Mouse (Mus musculus) myocyte (in vitro differentiated cells): ENCODE results near the gene Elp5. TPM values are rescaled to one million over a fixed set of nuclear protein-coding genes. Genes with fewer than 3 reads are reported as not detected.

Source experiments
- H3K27me3 ChIP-seq: one replicate; pipeline ENCODE4 v1.6.1; 2011; ENCODE audit not compliant: control insufficient read depth, insufficient read depth, insufficient read length
- H3K36me3 ChIP-seq: one replicate; pipeline ENCODE4 v1.6.1; 2011; ENCODE audit not compliant: control insufficient read depth, insufficient read depth
- H3K4me2 ChIP-seq: one replicate; pipeline ENCODE4 v1.6.1; 2011; ENCODE audit warnings: low read depth, control low read depth
- H3K4me3 ChIP-seq: one replicate; pipeline ENCODE4 v1.5.1; 2011; ENCODE audit warnings: mild to moderate bottlenecking, control low read depth, moderate library complexity
- H3K79me2 ChIP-seq: one replicate; pipeline ENCODE4 v1.6.1; 2011; ENCODE audit not compliant: control insufficient read depth, insufficient read depth
- H3ac ChIP-seq: one replicate; pipeline ENCODE4 v1.6.1; 2011; ENCODE audit not compliant: control insufficient read depth, insufficient read length
- CEBPB ChIP-seq: IDR thresholded peaks from 2 replicates; pipeline ENCODE4 v1.6.1; 2011; ENCODE audit warnings: mild to moderate bottlenecking, moderate library complexity; ENCODE audit not compliant: poor library complexity, insufficient read depth, severe bottlenecking
- E2F4 ChIP-seq: IDR thresholded peaks from one replicate; pipeline ENCODE4 v1.6.1; 2011; ENCODE audit warnings: mild to moderate bottlenecking, control low read depth, moderate library complexity; ENCODE audit not compliant: insufficient read depth
- MAX ChIP-seq: IDR thresholded peaks from one replicate; pipeline ENCODE4 v1.6.1; 2011; ENCODE audit warnings: low read depth, mild to moderate bottlenecking, control low read depth
- MYOD1 ChIP-seq, 3 experiments: IDR thresholded peaks; one replicate each; pipeline ENCODE4 v1.6.1; 2011; ENCODE audit warnings: control low read depth in 2 of 3, low read depth in 2 of 3, mild to moderate bottlenecking in 2 of 3, moderate library complexity in 1 of 3; ENCODE audit not compliant: insufficient read length in 2 of 3, control insufficient read depth in 1 of 3
- MYOG ChIP-seq, 3 experiments: IDR thresholded peaks; one replicate each; pipeline ENCODE4 v1.6.1; 2011; ENCODE audit warnings: control low read depth in 2 of 3, low read depth in 2 of 3, mild to moderate bottlenecking in 2 of 3; ENCODE audit not compliant: insufficient read length in 2 of 3, control insufficient read depth in 1 of 3, insufficient read depth in 1 of 3
- POLR2A ChIP-seq: IDR thresholded peaks from one replicate; pipeline ENCODE4 v1.6.1; 2011; ENCODE audit warnings: low read depth, mild to moderate bottlenecking, control low read depth, moderate library complexity; ENCODE audit not compliant: insufficient read length
- POLR2AphosphoS2 ChIP-seq: IDR thresholded peaks from one replicate; pipeline ENCODE4 v1.6.1; 2011; ENCODE audit warnings: low read depth, control low read depth; ENCODE audit not compliant: insufficient read length
- REST ChIP-seq: IDR thresholded peaks from one replicate; pipeline ENCODE4 v1.6.1; 2011; ENCODE audit warnings: mild to moderate bottlenecking, control low read depth, moderate library complexity; ENCODE audit not compliant: insufficient read depth, insufficient read length
- SRF ChIP-seq: IDR thresholded peaks from one replicate; pipeline ENCODE4 v1.6.1; 2011; ENCODE audit warnings: low read depth; ENCODE audit not compliant: control insufficient read depth, insufficient read length
- TCF12 ChIP-seq: IDR thresholded peaks from one replicate; pipeline ENCODE4 v1.6.1; 2011; ENCODE audit warnings: mild to moderate bottlenecking, control low read depth; ENCODE audit not compliant: poor library complexity, insufficient read depth, severe bottlenecking
- TCF3 ChIP-seq: IDR thresholded peaks from one replicate; pipeline ENCODE4 v1.6.1; 2011; ENCODE audit warnings: low read depth, control low read depth; ENCODE audit not compliant: insufficient read length
- USF1 ChIP-seq: IDR thresholded peaks from one replicate; pipeline ENCODE4 v1.6.1; 2011; ENCODE audit warnings: low read depth, mild to moderate bottlenecking, control low read depth, moderate library complexity
- polyA plus RNA-seq: library from polyadenylated mRNA; unstranded; fragments of >200 nt; fragmentation: generic; extraction: Trizol; gene quantifications from one replicate; pipeline ENCODE4 v1.2.1, GENCODE M21; 2012; ENCODE audit warnings: missing spikeins

Gene Elp5
- polyA plus RNA-seq, 1 experiment = 91.5 TPM

GRCm38 (mm10) chr11:70014880-70015558 lies 32.7 kb upstream of the Elp5 start, which contains the start of gene Acadvl:
Gene Acadvl, minus strand, starts transcription at chr11:70015411.
- TF ChIP-seq CEBPB (no peak), E2F4 (no peak), MAX (no peak), POLR2AphosphoS2 (peak; percentile 97), POLR2A (peak; percentile 95), MYOD1 (IDR thresholded peaks at IDR 0.05; ENCODE audit: control insufficient read depth in 1 of 3, insufficient read length in 2 of 3, low read depth in 2 of 3) (peak in 2 of 3 experiments; percentile 36 to 59), MYOG (IDR thresholded peaks at IDR 0.05; ENCODE audit: control insufficient read depth in 1 of 3, insufficient read depth in 1 of 3, insufficient read length in 2 of 3, low read depth in 2 of 3) (peak in 2 of 3 experiments; percentile 61 to 67), TCF12 (no peak), SRF (peak; percentile 51), TCF3 (no peak), REST (no peak), USF1 (no peak)
- Histone ChIP-seq H3K4me2 (peak within 1 kb of the TSS; percentile 66), H3K36me3 (peaks cover 26% of the 10 kb centered on the region), H3K27me3 (no peaks in the 10 kb centered on the region), H3K4me3 (peak within 1 kb of the TSS; percentile 28), H3ac (no peak within 1 kb of the TSS), H3K79me2 (peaks cover 19% of the 10 kb centered on the region)

- TF ChIP-seq MYOD1 (IDR thresholded peaks at IDR 0.05; ENCODE audit: control insufficient read depth in 1 of 3, insufficient read length in 2 of 3, low read depth in 2 of 3) = no peak
- TF ChIP-seq POLR2AphosphoS2 = peak; percentile 40
- peak overlapping the region; percentile 66 for H3K4me2 ChIP-seq
- H3K4me3 ChIP-seq = peak overlapping the region; percentile 28
- no peak overlapping the region for H3ac ChIP-seq
- peaks cover 10% of the 10 kb centered on the region for H3K79me2 ChIP-seq
- H3K36me3 ChIP-seq = peaks cover 29% of the 10 kb centered on the region
- H3K27me3 ChIP-seq = no peaks in the 10 kb centered on the region
Measured at GRCm38 (mm10) chr11:70014051-70014450, 31.7 kb upstream of the Elp5 start.

GRCm38 (mm10) chr11:70013408-70013807 lies 31.1 kb upstream of the Elp5 start:
- H3ac ChIP-seq = no peak overlapping the region
- TF ChIP-seq E2F4 (no peak), SRF (no peak), MAX (no peak), MYOG (IDR thresholded peaks at IDR 0.05; ENCODE audit: control insufficient read depth in 1 of 3, insufficient read depth in 1 of 3, insufficient read length in 2 of 3, low read depth in 2 of 3) (no peak), MYOD1 (IDR thresholded peaks at IDR 0.05; ENCODE audit: control insufficient read depth in 1 of 3, insufficient read length in 2 of 3, low read depth in 2 of 3) (no peak)
- no peak overlapping the region for H3K4me3 ChIP-seq
- no peaks in the 10 kb centered on the region for H3K27me3 ChIP-seq
- peaks cover 4% of the 10 kb centered on the region for H3K79me2 ChIP-seq
- peaks cover 30% of the 10 kb centered on the region for H3K36me3 ChIP-seq
- no peak overlapping the region for H3K4me2 ChIP-seq

GRCm38 (mm10) chr11:70012931-70013330 lies 30.6 kb upstream of the Elp5 start:
- Histone ChIP-seq H3K79me2 (peaks cover under 1% of the 10 kb centered on the region), H3K36me3 (peaks cover 34% of the 10 kb centered on the region), H3K27me3 (no peaks in the 10 kb centered on the region), H3ac (no peak overlapping the region), H3K4me2 (no peak overlapping the region), H3K4me3 (no peak overlapping the region)
- no peak for TF ChIP-seq MAX
- TF ChIP-seq TCF3 = no peak
- TF ChIP-seq POLR2AphosphoS2 = no peak
- TF ChIP-seq CEBPB = no peak
- no peak for TF ChIP-seq POLR2A
- TF ChIP-seq MYOG (IDR thresholded peaks at IDR 0.05; ENCODE audit: control insufficient read depth in 1 of 3, insufficient read depth in 1 of 3, insufficient read length in 2 of 3, low read depth in 2 of 3) = no peak

- no peak for TF ChIP-seq MAX
- TF ChIP-seq REST = no peak
- TF ChIP-seq TCF12 = no peak
- TF ChIP-seq TCF3 = no peak
- TF ChIP-seq USF1 = no peak
- TF ChIP-seq CEBPB = no peak
- no peak for TF ChIP-seq SRF
- TF ChIP-seq POLR2AphosphoS2 = no peak
- no peak for TF ChIP-seq E2F4
- no peak for TF ChIP-seq MYOD1 (IDR thresholded peaks at IDR 0.05; ENCODE audit: control insufficient read depth in 1 of 3, insufficient read length in 2 of 3, low read depth in 2 of 3)
- TF ChIP-seq POLR2A = no peak
- TF ChIP-seq MYOG (IDR thresholded peaks at IDR 0.05; ENCODE audit: control insufficient read depth in 1 of 3, insufficient read depth in 1 of 3, insufficient read length in 2 of 3, low read depth in 2 of 3) = no peak
- H3ac ChIP-seq = no peak overlapping the region
- no peak overlapping the region for H3K4me2 ChIP-seq
- H3K79me2 ChIP-seq = no peaks in the 10 kb centered on the region
- no peaks in the 10 kb centered on the region for H3K27me3 ChIP-seq
- no peak overlapping the region for H3K4me3 ChIP-seq
- peaks cover 42% of the 10 kb centered on the region for H3K36me3 ChIP-seq
Measured at GRCm38 (mm10) chr11:70010961-70011360, 28.6 kb upstream of the Elp5 start.
